In genomic region chr11:52005586-52005985, GRCm38 (mm10) we compare ENCODE assay signal across 14 mouse cellular contexts. TPM values are rescaled to one million over a fixed set of nuclear protein-coding genes. Genes with fewer than 3 reads are reported as not detected.
DNase-seq lines count a peak whose midpoint lies in the region; ATAC-seq and TF ChIP-seq lines count a peak whose summit lies in the region.
"Had no signal": no experiment of that assay in that cellular context is flagged by ENCODE, and none has a peak within 500 bp of the region (broad histone marks: within the 10 kb centered on the region; RNA-seq: fewer than 3 reads in every experiment).

No protein-coding gene starts in this region.

- peaks cover 24% of the 10 kb centered on the region for H3K4me1 ChIP-seq in kidney, embryonic 15.5 days
- peaks cover 29% of the 10 kb centered on the region for H3K4me1 ChIP-seq in embryonic facial prominence, embryonic 10.5 days
- peaks cover 28% of the 10 kb centered on the region for H3K4me1 ChIP-seq in hindbrain, embryonic 15.5 days (replicated peaks)

- H3K4me3 ChIP-seq in kidney, embryonic 15.5 days (replicated peaks), result no peak overlapping the region
- H3K4me3 ChIP-seq in embryonic facial prominence, embryonic 10.5 days, result peak overlapping the region; percentile 86
- peak overlapping the region; percentile 18; the same call in 1 of the 2 replicates for H3K4me3 ChIP-seq in hindbrain, embryonic 15.5 days
- H3K4me3 ChIP-seq in myocyte, result no peak overlapping the region

- H3K9ac ChIP-seq in kidney, embryonic 15.5 days, result no peak overlapping the region
- no peak overlapping the region for H3K9ac ChIP-seq in hindbrain, embryonic 15.5 days
- H3K9ac ChIP-seq: embryonic facial prominence, embryonic 15.5 days; liver, embryonic 15.5 days had no signal

- no peak overlapping the region for H3K27ac ChIP-seq in kidney, embryonic 15.5 days
- no peak overlapping the region for H3K27ac ChIP-seq in embryonic facial prominence, embryonic 10.5 days (replicated peaks)
- no peak overlapping the region for H3K27ac ChIP-seq in hindbrain, embryonic 15.5 days (replicated peaks)
- H3K27ac ChIP-seq: liver, embryonic 15.5 days had no signal

- 51% methylated on average over 2 of the region's 2 CpGs for WGBS in kidney, embryonic 15.5 days
- 76% methylated on average over 2 of the region's 2 CpGs for WGBS in embryonic facial prominence, embryonic 10.5 days
- 52% methylated on average over 2 of the region's 2 CpGs for WGBS in hindbrain, embryonic 15.5 days

- no peaks in the 10 kb centered on the region for H3K27me3 ChIP-seq in kidney, embryonic 15.5 days
- no peaks in the 10 kb centered on the region for H3K27me3 ChIP-seq in embryonic facial prominence, embryonic 10.5 days (replicated peaks; ENCODE audit: low read depth, poor library complexity, severe bottlenecking)
- no peaks in the 10 kb centered on the region for H3K27me3 ChIP-seq in hindbrain, embryonic 15.5 days
- no peaks in the 10 kb centered on the region for H3K27me3 ChIP-seq in myocyte (ENCODE audit: control insufficient read depth, insufficient read depth, insufficient read length)
- H3K27me3 ChIP-seq: embryonic facial prominence, embryonic 15.5 days; liver, embryonic 15.5 days had no signal

- H3K79me2 ChIP-seq in myocyte (ENCODE audit: control insufficient read depth, insufficient read depth), result peaks cover 10% of the 10 kb centered on the region

- no peak for DNase-seq in kidney, adult 11 months
- DNase-seq in embryonic facial prominence, embryonic 10.5 days (ENCODE audit: low spot score), result no peak
- DNase-seq in adrenal gland, postnatal 4 days (ENCODE audit: low spot score in 2 of 2), result no peak
- no peak for DNase-seq in embryo, embryonic 10.5 days (ENCODE audit: low spot score)
- DNase-seq: cerebellum, adult 11 months; gastrocnemius, postnatal 25 days; right cerebral cortex, postnatal 25 days; thymus, adult 18-20 months had no signal

- no peaks in the 10 kb centered on the region for H3K36me3 ChIP-seq in kidney, embryonic 15.5 days
- no peaks in the 10 kb centered on the region; the same call in 1 of the 2 replicates for H3K36me3 ChIP-seq in embryonic facial prominence, embryonic 10.5 days (replicated peaks)
- H3K36me3 ChIP-seq in hindbrain, embryonic 15.5 days, result no peaks in the 10 kb centered on the region
- H3K36me3 ChIP-seq in myocyte (ENCODE audit: control insufficient read depth, insufficient read depth), result no peaks in the 10 kb centered on the region
- H3K36me3 ChIP-seq: embryonic facial prominence, embryonic 15.5 days; liver, embryonic 15.5 days had no signal

- peak overlapping the region; percentile 24 for H3K4me2 ChIP-seq in kidney, embryonic 15.5 days
- H3K4me2 ChIP-seq in hindbrain, embryonic 15.5 days, result peak overlapping the region; percentile 40
- peak overlapping the region; percentile 72 for H3K4me2 ChIP-seq in myocyte (ENCODE audit: low read depth)

- no peak overlapping the region for H3ac ChIP-seq in myocyte (ENCODE audit: control insufficient read depth, insufficient read length)

- no peaks in the 10 kb centered on the region for H3K9me3 ChIP-seq in kidney, embryonic 15.5 days (replicated peaks)
- H3K9me3 ChIP-seq in embryonic facial prominence, embryonic 10.5 days, result no peaks in the 10 kb centered on the region
- no peaks in the 10 kb centered on the region for H3K9me3 ChIP-seq in hindbrain, embryonic 15.5 days
- H3K9me3 ChIP-seq: embryonic facial prominence, embryonic 15.5 days; liver, embryonic 15.5 days had no signal

- no peak for TF ChIP-seq POLR2A in myocyte (IDR thresholded peaks at IDR 0.05; ENCODE audit: insufficient read length, low read depth)

- ATAC-seq in kidney, embryonic 15.5 days (replicated peaks; ENCODE audit: low FRiP score), result no peak
- no peak for ATAC-seq in hindbrain, embryonic 15.5 days (ENCODE audit: low FRiP score, low read depth)
- ATAC-seq in megakaryocyte-erythroid progenitor cell, adult 5-6 weeks (replicated peaks; ENCODE audit: low FRiP score, low TSS enrichment, poor library complexity, severe bottlenecking), result no peak

TF ChIP-seq in myocyte, 11 proteins besides CTCF, POLR2A, EP300 and RAD21:
- no peak for TF ChIP-seq SRF (IDR thresholded peaks at IDR 0.05; ENCODE audit: control insufficient read depth, insufficient read length, low read depth)
- TF ChIP-seq MYOD1 (IDR thresholded peaks at IDR 0.05; ENCODE audit: control insufficient read depth in 1 of 3, insufficient read length in 2 of 3, low read depth in 2 of 3), result no peak
- TF ChIP-seq MYOG (IDR thresholded peaks at IDR 0.05; ENCODE audit: control insufficient read depth in 1 of 3, insufficient read depth in 1 of 3, insufficient read length in 2 of 3, low read depth in 2 of 3), result no peak
- no peak for TF ChIP-seq TCF12 (IDR thresholded peaks at IDR 0.05; ENCODE audit: insufficient read depth, poor library complexity, severe bottlenecking)
- no peak for TF ChIP-seq MAX (IDR thresholded peaks at IDR 0.05; ENCODE audit: low read depth)
- no peak for TF ChIP-seq E2F4 (IDR thresholded peaks at IDR 0.05; ENCODE audit: insufficient read depth)
TF ChIP-seq in myocyte: peak in this region for 0.

RNA-seq across cellular contexts. Expression of gene Cdkl3, which starts 1.6 kb away (rescaled TPM):
- polyA plus RNA-seq in kidney, embryonic 15.5 days (2015; fragmentation: Nextera tagmentation; extraction: Ambion mirVana), result 8.4 and 8.7 TPM in 2 replicates
- polyA plus RNA-seq in embryonic facial prominence, embryonic 10.5 days (2016; fragmentation: Nextera tagmentation; extraction: Ambion mirVana), result 10.6 and 14.0 TPM in 2 replicates
- polyA plus RNA-seq in hindbrain, embryonic 15.5 days (2015; fragmentation: Nextera tagmentation; extraction: Ambion mirVana), result 25.5 and 26.0 TPM in 2 replicates
- 2.2 TPM for polyA plus RNA-seq in myocyte (2012; fragmentation: generic; extraction: Trizol)
- 4.8 and 9.5 TPM in 2 replicates for total RNA-seq in megakaryocyte-erythroid progenitor cell, adult 5-6 weeks (2014; fragmentation: Nextera tagmentation)
- 1.5 and 11.8 TPM in 2 replicates for total RNA-seq in megakaryocyte-erythroid progenitor cell, adult 5-6 weeks (2017)
- total RNA-seq in adrenal gland, postnatal 4 days (2021), result 1 to 10 TPM; 7.9 to 8.0 TPM

RNA-seq across cellular contexts. Expression of gene Ube2b, which starts 5.0 kb away (rescaled TPM):
- polyA plus RNA-seq in kidney, embryonic 15.5 days (2015; fragmentation: Nextera tagmentation; extraction: Ambion mirVana), result 211 and 228 TPM in 2 replicates
- polyA plus RNA-seq in embryonic facial prominence, embryonic 10.5 days (2016; fragmentation: Nextera tagmentation; extraction: Ambion mirVana), result 220 and 223 TPM in 2 replicates
- 215 and 236 TPM in 2 replicates for polyA plus RNA-seq in hindbrain, embryonic 15.5 days (2015; fragmentation: Nextera tagmentation; extraction: Ambion mirVana)
- polyA plus RNA-seq in myocyte (2012; fragmentation: generic; extraction: Trizol), result 67.0 TPM
- total RNA-seq in megakaryocyte-erythroid progenitor cell, adult 5-6 weeks (2014; fragmentation: Nextera tagmentation), result 30.7 and 51.1 TPM in 2 replicates
- 37.5 and 105 TPM in 2 replicates for total RNA-seq in megakaryocyte-erythroid progenitor cell, adult 5-6 weeks (2017)
- 100 to 1,000 TPM; 131 to 142 TPM for total RNA-seq in adrenal gland, postnatal 4 days (2021)

RNA-seq across cellular contexts. Expression of gene Cdkn2aipnl, which starts 38.1 kb away (rescaled TPM):
- 95.7 and 96.9 TPM in 2 replicates for polyA plus RNA-seq in kidney, embryonic 15.5 days (2015; fragmentation: Nextera tagmentation; extraction: Ambion mirVana)
- 128 and 133 TPM in 2 replicates for polyA plus RNA-seq in embryonic facial prominence, embryonic 10.5 days (2016; fragmentation: Nextera tagmentation; extraction: Ambion mirVana)
- 110 and 122 TPM in 2 replicates for polyA plus RNA-seq in hindbrain, embryonic 15.5 days (2015; fragmentation: Nextera tagmentation; extraction: Ambion mirVana)
- polyA plus RNA-seq in myocyte (2012; fragmentation: generic; extraction: Trizol), result 31.8 TPM
- 73.1 and 95.6 TPM in 2 replicates for total RNA-seq in megakaryocyte-erythroid progenitor cell, adult 5-6 weeks (2014; fragmentation: Nextera tagmentation)
- 69.1 and 94.7 TPM in 2 replicates for total RNA-seq in megakaryocyte-erythroid progenitor cell, adult 5-6 weeks (2017)
- 10 to 100 TPM; 33.1 to 34.3 TPM for total RNA-seq in adrenal gland, postnatal 4 days (2021)

Comparison
In these comparisons a context has a peak if more than half of its experiments do, and no peak if none do; other contexts are left out.
1. H3K4me3 ChIP-seq: peak in embryonic facial prominence, embryonic 10.5 days (single experiment) and hindbrain, embryonic 15.5 days (single experiment); none in kidney, embryonic 15.5 days (single experiment) and myocyte (single experiment).
2. Peak in every context shown above with its lines, with median percentiles within 50 percentile points of each other: H3K4me2 ChIP-seq.